ENCODE assay signal across 7 mouse cellular contexts in genomic region chr9:109054712-109055111, GRCm38 (mm10). TPM values are rescaled to one million over a fixed set of nuclear protein-coding genes. Genes with fewer than 3 reads are reported as not detected.
DNase-seq lines count a peak whose midpoint lies in the region; ATAC-seq lines count a peak whose summit lies in the region.

No protein-coding gene starts in this region.

- no peaks in the 10 kb centered on the region for H3K9me3 ChIP-seq in hindbrain, embryonic 16.5 days (ENCODE audit: control insufficient read depth, low read length)
- H3K9me3 ChIP-seq in megakaryocyte, embryonic 14.5 days: no peaks in the 10 kb centered on the region

- peak overlapping the region; percentile 66 for H3K27ac ChIP-seq in hindbrain, embryonic 16.5 days (ENCODE audit: low read depth, low read length)

- peaks cover 22% of the 10 kb centered on the region for H3K4me1 ChIP-seq in hindbrain, embryonic 16.5 days (ENCODE audit: control insufficient read depth, insufficient read depth, low read depth, low read length)
- peaks cover 100% of the 10 kb centered on the region for H3K4me1 ChIP-seq in megakaryocyte, embryonic 14.5 days

- WGBS in hindbrain, embryonic 16.5 days: 6% methylated on average over 7 of the region's 7 CpGs

- ATAC-seq in hindbrain, embryonic 16.5 days: peak; percentile 87

- H3K27me3 ChIP-seq in hindbrain, embryonic 16.5 days (replicated peaks; ENCODE audit: control insufficient read depth, insufficient read depth, low read length): no peaks in the 10 kb centered on the region
- no peaks in the 10 kb centered on the region for H3K27me3 ChIP-seq in megakaryocyte, embryonic 14.5 days (replicated peaks)

- peaks cover 14% of the 10 kb centered on the region for H3K36me3 ChIP-seq in hindbrain, embryonic 16.5 days (ENCODE audit: control insufficient read depth, insufficient read depth, low read length)
- peaks cover 71% of the 10 kb centered on the region for H3K36me3 ChIP-seq in megakaryocyte, embryonic 14.5 days (replicated peaks; ENCODE audit: low read length)

- DNase-seq in ZHBTc4 (ENCODE audit: low read depth, low spot score): peak; percentile 55
- DNase-seq in cerebellum, adult 9-11 months: peak; percentile 76
- peak; percentile 75 to 86 for DNase-seq in frontal cortex, postnatal 36 days (ENCODE audit: low spot score in 2 of 2)
- DNase-seq in left cerebral cortex, adult 9 months (ENCODE audit: low spot score in 2 of 2): peak; percentile 65 to 85
- peak; percentile 50 for DNase-seq in right cerebral cortex, postnatal 4 days

- peak overlapping the region; percentile 55 for H3K4me2 ChIP-seq in hindbrain, embryonic 16.5 days (ENCODE audit: low read length)

- H3K4me3 ChIP-seq in hindbrain, embryonic 16.5 days (ENCODE audit: low read length): peak overlapping the region; percentile 34
- peak overlapping the region; percentile 87 for H3K4me3 ChIP-seq in megakaryocyte, embryonic 14.5 days (replicated peaks)

- H3K9ac ChIP-seq in hindbrain, embryonic 16.5 days (ENCODE audit: low read depth, low read length): peak overlapping the region; percentile 61

RNA-seq across cellular contexts. Expression of gene Trex1, which starts 4.8 kb away (rescaled TPM):
- 13.6 and 14.2 TPM in 2 replicates for polyA plus RNA-seq in hindbrain, embryonic 16.5 days (2015; fragmentation: Nextera tagmentation; extraction: Ambion mirVana)
- 25.2 and 49.1 TPM in 2 replicates for polyA plus RNA-seq in megakaryocyte, embryonic 14.5 days (2012; ENCODE audit: insufficient read depth, low replicate concordance)

RNA-seq across cellular contexts. Expression of gene Shisa5, which starts 16.3 kb away (rescaled TPM):
- polyA plus RNA-seq in hindbrain, embryonic 16.5 days (2015; fragmentation: Nextera tagmentation; extraction: Ambion mirVana): 83.2 and 87.5 TPM in 2 replicates
- polyA plus RNA-seq in megakaryocyte, embryonic 14.5 days (2012; ENCODE audit: insufficient read depth, low replicate concordance): 375 and 575 TPM in 2 replicates

RNA-seq across cellular contexts. Expression of gene Atrip, which starts 19.2 kb away (rescaled TPM):
- polyA plus RNA-seq in hindbrain, embryonic 16.5 days (2015; fragmentation: Nextera tagmentation; extraction: Ambion mirVana): 30.0 and 31.8 TPM in 2 replicates
- polyA plus RNA-seq in megakaryocyte, embryonic 14.5 days (2012; ENCODE audit: insufficient read depth, low replicate concordance): 2.2 and 2.8 TPM in 2 replicates

RNA-seq across cellular contexts. Expression of gene Ccdc51, which starts 27.6 kb away (rescaled TPM):
- polyA plus RNA-seq in hindbrain, embryonic 16.5 days (2015; fragmentation: Nextera tagmentation; extraction: Ambion mirVana): 12.5 and 13.1 TPM in 2 replicates
- polyA plus RNA-seq in megakaryocyte, embryonic 14.5 days (2012; ENCODE audit: insufficient read depth, low replicate concordance): 3.8 TPM in 1 of 2 replicates, not detected in the other

RNA-seq across cellular contexts. Expression of gene Tma7, which starts 27.7 kb away (rescaled TPM):
- 586 and 663 TPM in 2 replicates for polyA plus RNA-seq in hindbrain, embryonic 16.5 days (2015; fragmentation: Nextera tagmentation; extraction: Ambion mirVana)
- 28.0 and 687 TPM in 2 replicates for polyA plus RNA-seq in megakaryocyte, embryonic 14.5 days (2012; ENCODE audit: insufficient read depth, low replicate concordance)

Comparison
In these comparisons a context has a peak if more than half of its experiments do, and no peak if none do; other contexts are left out.
1. Peak in every context shown above with its lines: DNase-seq, ATAC-seq, H3K4me3 ChIP-seq and H3K27ac ChIP-seq.